Mouse (Mus musculus) lung, postnatal 0 days (tissue): ENCODE data around the gene Spg21. TPM values are rescaled to one million over a fixed set of nuclear protein-coding genes. Genes with fewer than 3 reads are reported as not detected.

Experiments
- ATAC-seq: fragments of 200-750 bp; cut with Nextera tagmentation; 2 replicates; pipeline ENCODE4 v1.8.0; 2017; ENCODE audit warnings: moderate library complexity
- DNase-seq: peaks from one replicate; pipeline ENCODE4 v3.0.0-alpha.2; 2016; ENCODE audit warnings: low spot score
- H3K27ac ChIP-seq: fragments of 300-500 bp; sonication (generic); 2 replicates; pipeline ENCODE4 v1.5.1; 2014; ENCODE audit warnings: antibody characterized with exemption, mild to moderate bottlenecking, low read length, mixed read lengths
- H3K27me3 ChIP-seq: fragments of 300-500 bp; sonication (generic); replicated peaks from 2 replicates; pipeline ENCODE4 v1.6.1; 2014; ENCODE audit warnings: low read length, mixed read lengths; ENCODE audit not compliant: insufficient read depth
- H3K36me3 ChIP-seq: fragments of 300-500 bp; sonication (generic); 2 replicates; pipeline ENCODE4 v1.6.1; 2014; ENCODE audit warnings: low read length, mixed read lengths; ENCODE audit not compliant: insufficient read depth
- H3K4me1 ChIP-seq: fragments of 300-500 bp; sonication (generic); 2 replicates; pipeline ENCODE4 v1.6.1; 2014; ENCODE audit warnings: antibody characterized with exemption, low read depth, low read length, mixed read lengths; ENCODE audit not compliant: insufficient read depth
- H3K4me2 ChIP-seq: fragments of 300-500 bp; sonication (generic); replicated peaks from 2 replicates; pipeline ENCODE4 v1.6.1; 2014; ENCODE audit warnings: low read depth, mild to moderate bottlenecking, low read length, moderate library complexity, mixed read lengths
- H3K4me3 ChIP-seq: fragments of 300-500 bp; sonication (generic); 2 replicates; pipeline ENCODE4 v1.5.1; 2014; ENCODE audit warnings: low read depth, low read length
- H3K9ac ChIP-seq: fragments of 300-500 bp; sonication (generic); replicated peaks from 2 replicates; pipeline ENCODE4 v1.6.1; 2014; ENCODE audit warnings: low read depth, mild to moderate bottlenecking
- H3K9me3 ChIP-seq: fragments of 300-500 bp; sonication (generic); 2 replicates; pipeline ENCODE4 v1.6.1; 2016; ENCODE audit warnings: low read length, mixed read lengths
- CTCF ChIP-seq: IDR thresholded peaks from 2 replicates; pipeline ENCODE4 v1.5.1; 2016; ENCODE audit warnings: antibody characterized with exemption, mild to moderate bottlenecking
- EP300 ChIP-seq: IDR thresholded peaks from 2 replicates; pipeline ENCODE4 v1.6.1; 2016; ENCODE audit warnings: antibody characterized with exemption, mild to moderate bottlenecking, control low read depth
- WGBS: fragments of 180-500 bp; shearing (Covaris S2); extraction: QIAGEN DNeasy Blood & Tissue Kit; methylation state at CpG from one replicate; pipeline ENCODE4 v1.1.7; 2014; 5-methylcytosine and 5-hydroxymethylcytosine counted together
- polyA plus RNA-seq: library from polyadenylated mRNA; unstranded; fragments of >200 nt; fragmentation: Nextera tagmentation; extraction: Ambion mirVana; gene quantifications from 2 replicates; pipeline ENCODE4 v1.2.1, GENCODE M21; 2015

The Spg21 gene
- polyA plus RNA-seq, 1 experiment from 2014 or later = 94.0 TPM

DNA sequence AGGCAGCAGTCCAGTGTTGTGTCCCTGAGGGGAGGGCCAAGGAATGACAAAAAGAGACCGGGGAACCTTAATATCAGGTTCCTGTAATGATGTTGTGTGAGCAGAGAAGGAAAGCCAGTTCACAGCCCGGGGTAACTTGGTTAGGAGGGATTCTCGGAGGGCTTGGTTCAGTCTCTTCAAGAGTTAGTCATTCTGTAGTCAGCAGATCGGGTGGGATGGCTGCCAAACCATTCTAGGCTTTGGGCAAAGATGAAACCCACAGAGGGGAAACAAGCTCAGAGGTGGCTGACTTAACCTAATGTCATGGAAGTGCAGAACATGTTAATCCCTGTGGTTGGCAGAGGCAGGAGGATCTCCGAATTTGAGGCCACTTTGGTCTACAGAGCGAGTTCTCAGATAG is 3.4 kb downstream of the Spg21 start:
- H3K4me3 ChIP-seq = no peak overlapping the region
- peaks cover 4% of the 10 kb centered on the region; the same call in 1 of the 2 replicates for H3K4me1 ChIP-seq
- no peaks in the 10 kb centered on the region for H3K27me3 ChIP-seq
- H3K4me2 ChIP-seq = no peak overlapping the region
- 87% methylated on average over 6 of the region's 6 CpGs for WGBS
- H3K9me3 ChIP-seq = no peaks in the 10 kb centered on the region
- peaks cover 5% of the 10 kb centered on the region; the same call in 1 of the 2 replicates for H3K36me3 ChIP-seq
- no peak for TF ChIP-seq EP300
- H3K9ac ChIP-seq = no peak overlapping the region
- DNase-seq = no peak
- H3K27ac ChIP-seq = no peak overlapping the region
- ATAC-seq = no peak

DNA sequence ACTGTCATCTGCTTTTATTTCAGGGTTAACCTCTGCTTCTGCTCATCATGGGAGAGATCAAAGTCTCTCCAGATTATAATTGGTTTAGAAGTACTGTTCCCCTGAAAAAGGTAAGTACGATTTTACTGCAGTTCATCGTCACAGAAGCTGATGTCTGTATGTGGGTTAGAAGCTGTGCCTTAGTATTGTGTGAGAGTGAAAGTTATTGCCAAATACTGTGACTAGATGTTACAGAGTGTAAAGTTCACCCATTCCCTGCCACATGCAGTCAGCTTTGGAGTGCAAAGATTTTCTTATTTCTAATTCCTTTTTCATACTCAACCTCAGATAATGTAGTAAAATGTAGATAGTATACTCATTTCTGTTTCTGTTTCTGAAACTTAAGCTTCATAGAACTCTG is 4.5 kb downstream of the Spg21 start:
- Histone ChIP-seq H3K27ac (no peak overlapping the region), H3K4me2 (no peak overlapping the region), H3K9ac (no peak overlapping the region), H3K4me1 (peaks cover 4% of the 10 kb centered on the region; the same call in 1 of the 2 replicates), H3K27me3 (no peaks in the 10 kb centered on the region), H3K9me3 (no peaks in the 10 kb centered on the region), H3K36me3 (peaks cover 8% of the 10 kb centered on the region; the same call in 1 of the 2 replicates), H3K4me3 (no peak overlapping the region)
- no peak for ATAC-seq
- DNase-seq = no peak
- TF ChIP-seq EP300 (no peak), CTCF (no peak)
- WGBS = 92% methylated on average over 2 of the region's 2 CpGs

DNA sequence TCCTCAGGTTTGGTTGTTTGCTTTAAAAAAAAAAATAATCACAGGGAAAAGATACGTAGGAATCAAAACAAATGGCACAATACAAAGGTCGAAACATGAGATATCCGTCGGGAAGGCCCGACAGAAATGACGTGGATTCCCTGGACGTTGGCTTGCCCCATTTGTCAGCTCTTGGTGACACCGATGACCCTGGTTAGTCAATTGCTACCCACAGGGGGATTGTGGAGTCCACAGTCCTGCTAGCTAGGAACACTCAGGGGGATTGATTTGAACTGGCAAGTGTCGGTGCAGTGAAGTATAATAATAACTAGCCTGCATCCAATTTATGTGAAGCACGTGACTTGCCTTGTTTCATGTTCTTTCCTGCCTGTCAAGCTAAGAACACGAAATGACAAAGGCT is 6.9 kb downstream of the Spg21 start:
- DNase-seq (no peak), ATAC-seq (no peak)
- no peaks in the 10 kb centered on the region for H3K27me3 ChIP-seq
- no peak overlapping the region for H3K9ac ChIP-seq
- no peak overlapping the region for H3K4me2 ChIP-seq
- whole genome bisulfite sequencing = 45% methylated on average over 11 of the region's 11 CpGs
- no peaks in the 10 kb centered on the region for H3K4me1 ChIP-seq
- no peak overlapping the region for H3K27ac ChIP-seq
- peaks cover 22% of the 10 kb centered on the region for H3K36me3 ChIP-seq
- H3K4me3 ChIP-seq = no peak overlapping the region
- no peak for TF ChIP-seq EP300
- no peaks in the 10 kb centered on the region for H3K9me3 ChIP-seq

DNA sequence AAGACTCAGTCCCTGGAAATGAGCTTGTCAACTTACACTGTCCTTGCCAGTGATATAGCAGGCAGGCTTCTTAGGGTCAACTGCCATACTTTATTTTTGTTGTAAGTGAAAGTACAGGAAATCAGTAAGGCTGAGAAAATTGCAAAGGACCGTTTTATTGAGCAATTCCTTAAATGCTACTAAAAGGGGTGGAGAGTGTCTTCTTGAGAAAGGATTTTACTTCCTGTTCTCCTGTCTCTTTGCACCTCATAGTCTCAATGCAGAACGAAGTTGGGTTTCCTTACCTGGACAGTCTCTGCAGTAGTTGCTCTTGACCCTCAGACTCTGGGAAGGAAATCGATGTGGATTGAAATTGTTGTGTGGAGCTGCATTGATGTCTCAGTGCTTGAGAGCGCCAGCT is 12.0 kb downstream of the Spg21 start:
- H3K9ac ChIP-seq = no peak overlapping the region
- no peak overlapping the region for H3K27ac ChIP-seq
- peaks cover 34% of the 10 kb centered on the region for H3K36me3 ChIP-seq
- 78% methylated on average over 4 of the region's 4 CpGs for WGBS
- H3K9me3 ChIP-seq = no peaks in the 10 kb centered on the region
- ATAC-seq (no peak), DNase-seq (no peak)
- no peak overlapping the region for H3K4me2 ChIP-seq
- H3K4me1 ChIP-seq = no peaks in the 10 kb centered on the region
- H3K27me3 ChIP-seq = no peaks in the 10 kb centered on the region
- H3K4me3 ChIP-seq = no peak overlapping the region
- no peak for TF ChIP-seq EP300
- TF ChIP-seq CTCF = no peak

DNA sequence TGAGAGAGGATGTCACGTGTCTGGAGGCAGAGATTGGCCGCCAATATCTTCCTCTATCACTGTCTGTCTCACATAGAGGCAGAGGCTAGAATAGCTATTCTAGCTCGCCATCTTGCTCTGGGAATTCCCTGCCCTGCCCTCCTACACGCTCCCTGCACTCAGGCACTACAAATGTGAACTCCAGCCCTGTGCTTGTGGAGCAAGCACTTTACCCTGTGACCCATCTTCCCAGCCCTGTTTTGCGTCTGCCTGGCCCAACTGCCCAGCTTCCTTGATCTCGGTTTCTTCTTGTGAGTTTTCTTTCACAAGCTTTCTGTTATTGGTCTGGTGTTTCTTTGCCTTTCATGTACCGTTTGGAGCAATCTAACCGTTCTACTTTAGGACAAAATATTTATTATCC is 18.4 kb downstream of the Spg21 start:
- Histone ChIP-seq H3K4me3 (no peak overlapping the region), H3K4me2 (no peak overlapping the region), H3K36me3 (peaks cover 43% of the 10 kb centered on the region), H3K27me3 (no peaks in the 10 kb centered on the region), H3K9me3 (no peaks in the 10 kb centered on the region), H3K9ac (no peak overlapping the region), H3K27ac (no peak overlapping the region), H3K4me1 (no peaks in the 10 kb centered on the region)
- 85% methylated on average over 8 of the region's 8 CpGs for WGBS
- no peak for ATAC-seq
- TF ChIP-seq CTCF (no peak), EP300 (no peak)
- DNase-seq = no peak

DNA sequence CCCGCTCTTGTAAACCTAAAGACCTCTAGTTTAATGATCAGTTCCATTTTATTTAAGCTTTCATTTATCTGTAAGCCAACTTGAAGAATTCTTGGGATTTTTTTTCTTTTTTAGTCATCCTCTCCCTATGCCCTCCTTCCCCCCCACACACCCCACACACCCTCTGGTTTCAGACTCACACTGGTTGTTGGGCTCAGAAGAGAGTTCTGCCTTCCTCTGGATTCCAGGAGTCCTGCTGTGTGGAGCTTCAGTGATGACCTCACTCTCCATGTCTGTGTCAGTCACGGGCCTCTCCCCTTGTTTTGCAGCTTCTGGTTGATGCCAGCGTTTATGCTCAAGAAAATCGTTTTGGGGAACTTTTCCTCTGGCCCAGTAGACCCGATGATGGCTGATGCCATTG is 19.3 kb downstream of the Spg21 start:
- H3K9ac ChIP-seq = no peak overlapping the region
- no peaks in the 10 kb centered on the region for H3K27me3 ChIP-seq
- TF ChIP-seq EP300 (no peak), CTCF (no peak)

DNA sequence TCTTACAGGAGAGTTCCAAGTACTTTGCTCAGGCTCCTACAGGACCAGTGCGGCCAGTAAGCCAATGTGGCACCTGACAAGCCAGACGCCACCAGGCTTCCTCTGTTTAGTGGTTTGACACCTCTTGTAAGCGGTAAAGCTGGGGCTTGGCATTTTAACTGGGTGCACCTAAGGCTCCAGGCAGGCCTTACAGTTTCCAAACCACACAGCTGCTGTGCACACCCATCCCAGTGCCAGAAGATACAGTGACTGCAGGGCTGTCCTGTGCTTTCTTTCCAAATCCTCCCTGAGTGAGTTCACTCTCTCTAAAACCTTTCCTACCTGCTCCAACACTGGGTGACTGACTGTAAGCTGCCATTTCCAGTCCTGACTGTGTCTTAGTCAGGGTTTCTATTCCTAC is 30.7 kb downstream of the Spg21 start:
- DNase-seq (no peak), ATAC-seq (no peak)
- Histone ChIP-seq H3K4me2 (no peak overlapping the region), H3K9ac (no peak overlapping the region), H3K36me3 (peaks cover 13% of the 10 kb centered on the region), H3K4me1 (no peaks in the 10 kb centered on the region), H3K27me3 (no peaks in the 10 kb centered on the region), H3K9me3 (no peaks in the 10 kb centered on the region), H3K27ac (no peak overlapping the region), H3K4me3 (no peak overlapping the region)
- no peak for TF ChIP-seq EP300
- TF ChIP-seq CTCF = no peak
- WGBS = 79% methylated on average over 3 of the region's 3 CpGs

More for the DNA sequence above, 19.3 kb downstream of the Spg21 start:
- Histone ChIP-seq H3K4me2 (no peak overlapping the region), H3K36me3 (peaks cover 38% of the 10 kb centered on the region; the same call in 1 of the 2 replicates), H3K27ac (no peak overlapping the region), H3K4me3 (no peak overlapping the region), H3K4me1 (no peaks in the 10 kb centered on the region), H3K9me3 (no peaks in the 10 kb centered on the region)
- ATAC-seq (no peak), DNase-seq (no peak)
- WGBS = 87% methylated on average over 5 of the region's 5 CpGs
